Mouse (Mus musculus) myocyte (in vitro differentiated cells): ENCODE measurements around the gene Hipk2.

Experiments used
- E2F4 ChIP-seq: IDR thresholded peaks from one replicate; pipeline ENCODE4 v1.6.1; 2011; ENCODE audit warnings: mild to moderate bottlenecking, control low read depth, moderate library complexity; ENCODE audit not compliant: insufficient read depth
- MAX ChIP-seq: IDR thresholded peaks from one replicate; pipeline ENCODE4 v1.6.1; 2011; ENCODE audit warnings: low read depth, mild to moderate bottlenecking, control low read depth
- MYOD1 ChIP-seq, 3 experiments: IDR thresholded peaks; one replicate each; pipeline ENCODE4 v1.6.1; 2011; ENCODE audit warnings: control low read depth in 2 of 3, low read depth in 2 of 3, mild to moderate bottlenecking in 2 of 3, moderate library complexity in 1 of 3; ENCODE audit not compliant: insufficient read length in 2 of 3, control insufficient read depth in 1 of 3
- POLR2A ChIP-seq: IDR thresholded peaks from one replicate; pipeline ENCODE4 v1.6.1; 2011; ENCODE audit warnings: low read depth, mild to moderate bottlenecking, control low read depth, moderate library complexity; ENCODE audit not compliant: insufficient read length
- TCF12 ChIP-seq: IDR thresholded peaks from one replicate; pipeline ENCODE4 v1.6.1; 2011; ENCODE audit warnings: mild to moderate bottlenecking, control low read depth; ENCODE audit not compliant: poor library complexity, insufficient read depth, severe bottlenecking
- USF1 ChIP-seq: IDR thresholded peaks from one replicate; pipeline ENCODE4 v1.6.1; 2011; ENCODE audit warnings: low read depth, mild to moderate bottlenecking, control low read depth, moderate library complexity

DNA sequence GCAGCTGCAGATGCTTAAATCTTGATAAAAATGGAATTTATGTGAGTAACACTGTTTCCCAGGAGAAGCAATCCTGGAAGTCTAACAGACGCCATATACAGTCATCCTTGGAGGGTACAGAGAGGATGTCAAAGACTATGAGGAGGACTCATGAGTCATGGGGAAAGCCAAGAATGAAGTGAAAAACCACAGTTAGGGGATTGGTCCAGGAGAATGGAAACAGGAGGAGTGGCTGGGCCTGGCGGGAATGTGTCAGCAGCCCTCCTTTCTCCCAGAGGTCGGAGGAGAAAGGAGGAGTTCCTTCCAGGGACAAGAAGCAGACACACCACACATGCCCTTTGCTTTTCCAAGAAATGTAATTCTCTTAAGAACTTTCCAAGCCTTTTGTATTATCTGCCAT lies 46.5 kb downstream of the Hipk2 start:
- TF ChIP-seq POLR2A (no peak), E2F4 (peak; percentile 56), MAX (no peak), MYOD1 (IDR thresholded peaks at IDR 0.05; ENCODE audit: control insufficient read depth in 1 of 3, insufficient read length in 2 of 3, low read depth in 2 of 3) (no peak), TCF12 (no peak), USF1 (no peak)
